In the genomic region with DNA sequence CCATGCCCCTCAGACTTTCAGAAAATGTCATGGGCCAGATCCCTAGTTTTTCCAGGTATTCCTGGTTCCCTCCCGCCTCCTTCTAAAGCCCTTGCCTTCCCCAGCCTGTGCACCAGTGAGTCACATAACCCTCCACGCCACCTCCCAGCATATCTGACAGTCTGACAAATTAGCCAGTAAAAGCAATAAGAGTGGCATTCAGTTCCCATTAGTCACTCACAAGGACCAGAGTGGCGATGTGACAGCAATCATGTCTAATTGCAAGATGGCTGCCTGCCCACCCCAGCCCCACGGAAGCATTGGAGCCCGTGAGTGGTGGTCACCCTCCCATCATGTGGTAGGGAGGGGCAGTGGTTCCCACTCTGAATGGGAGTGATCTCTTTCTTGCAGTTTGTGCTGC, we compare ENCODE assay signal across 25 mouse cellular contexts. TPM values are rescaled to one million over a fixed set of nuclear protein-coding genes. Genes with fewer than 3 reads are reported as not detected.
DNase-seq lines count a peak whose midpoint lies in the region; ATAC-seq lines count a peak whose summit lies in the region.
"Had no signal": no experiment of that assay in that cellular context is flagged by ENCODE, and none has a peak within 500 bp of the region (broad histone marks: within the 10 kb centered on the region; RNA-seq: fewer than 3 reads in every experiment).

No protein-coding gene starts in this region.

- 50% methylated on average over 5 of the region's 5 CpGs for whole genome bisulfite sequencing in hindbrain, embryonic 14.5 days
- 52% methylated on average over 5 of the region's 5 CpGs for WGBS in hindbrain, embryonic 12.5 days
- WGBS in stomach, embryonic 16.5 days: 39% methylated on average over 5 of the region's 5 CpGs

- no peak overlapping the region for H3K4me3 ChIP-seq in hindbrain, embryonic 14.5 days (replicated peaks; ENCODE audit: low read length)
- H3K4me3 ChIP-seq in hindbrain, embryonic 12.5 days: no peak overlapping the region
- H3K4me3 ChIP-seq in stomach, embryonic 16.5 days (replicated peaks; ENCODE audit: low read length): no peak overlapping the region
- H3K4me3 ChIP-seq: embryonic facial prominence, embryonic 10.5 days; heart, adult 2 months; layer of hippocampus, adult 2 months; limb, embryonic 13.5 days had no signal

- peak overlapping the region; percentile 39; the same call in 1 of the 2 replicates for H3K27ac ChIP-seq in hindbrain, embryonic 14.5 days
- no peak overlapping the region for H3K27ac ChIP-seq in hindbrain, embryonic 12.5 days
- no peak overlapping the region for H3K27ac ChIP-seq in stomach, embryonic 16.5 days (ENCODE audit: low read length)
- H3K27ac ChIP-seq: embryonic facial prominence, embryonic 10.5 days; heart, adult 2 months; layer of hippocampus, adult 2 months; limb, embryonic 13.5 days; liver, embryonic 14.5 days had no signal

- peak; percentile 64 for DNase-seq in adrenal gland, adult 2 months
- no peak for DNase-seq in adrenal gland, postnatal 10 days
- DNase-seq in hindbrain, embryonic 14.5 days (ENCODE audit: low spot score): no peak
- peak; percentile 30 for DNase-seq in brain, adult 2 months (ENCODE audit: low read depth, low spot score)
- no peak for DNase-seq in lung, postnatal 36 days
- no peak for DNase-seq in thymus, postnatal 10 days (ENCODE audit: low spot score in 2 of 2)
- DNase-seq: cerebellum, adult 9-10 months; heart, postnatal 36 days; kidney, adult 2 months; kidney, postnatal 14 days; layer of hippocampus, postnatal 36 days; midbrain, embryonic 14.5 days; thymus, postnatal 4 days had no signal

- ATAC-seq in hindbrain, embryonic 14.5 days (ENCODE audit: low FRiP score): no peak
- no peak for ATAC-seq in hindbrain, embryonic 12.5 days (ENCODE audit: low FRiP score)
- 0 out of 2 replicates have a peak, but pooled peaks have one; percentile 38 for ATAC-seq in stomach, embryonic 16.5 days (ENCODE audit: insufficient read depth, low FRiP score)
- ATAC-seq: inflammation-experienced regulatory T-cells, adult 6 months had no signal

- H3K27me3 ChIP-seq in hindbrain, embryonic 14.5 days (ENCODE audit: control insufficient read depth, insufficient read depth, low read length): no peaks in the 10 kb centered on the region
- no peaks in the 10 kb centered on the region; the same call in 1 of the 2 replicates for H3K27me3 ChIP-seq in hindbrain, embryonic 12.5 days
- no peaks in the 10 kb centered on the region for H3K27me3 ChIP-seq in stomach, embryonic 16.5 days (ENCODE audit: control insufficient read depth, insufficient read depth, low read length)
- H3K27me3 ChIP-seq: limb, embryonic 13.5 days had no signal

- H3K36me3 ChIP-seq in hindbrain, embryonic 14.5 days (replicated peaks; ENCODE audit: control insufficient read depth, insufficient read depth): no peaks in the 10 kb centered on the region
- no peaks in the 10 kb centered on the region for H3K36me3 ChIP-seq in hindbrain, embryonic 12.5 days
- no peaks in the 10 kb centered on the region for H3K36me3 ChIP-seq in stomach, embryonic 16.5 days (ENCODE audit: control insufficient read depth, insufficient read depth, low read length)
- H3K36me3 ChIP-seq: embryonic facial prominence, embryonic 10.5 days; limb, embryonic 13.5 days had no signal

- H3K9ac ChIP-seq in hindbrain, embryonic 14.5 days: no peak overlapping the region
- no peak overlapping the region for H3K9ac ChIP-seq in hindbrain, embryonic 12.5 days
- H3K9ac ChIP-seq in stomach, embryonic 16.5 days (ENCODE audit: low read length): no peak overlapping the region
- H3K9ac ChIP-seq: limb, embryonic 13.5 days; liver, embryonic 14.5 days had no signal

- no peaks in the 10 kb centered on the region for H3K9me3 ChIP-seq in hindbrain, embryonic 14.5 days (ENCODE audit: control insufficient read depth, low read length)
- no peaks in the 10 kb centered on the region for H3K9me3 ChIP-seq in hindbrain, embryonic 12.5 days (replicated peaks)
- no peaks in the 10 kb centered on the region for H3K9me3 ChIP-seq in stomach, embryonic 16.5 days (replicated peaks; ENCODE audit: control insufficient read depth, low read length)
- H3K9me3 ChIP-seq: embryonic facial prominence, embryonic 10.5 days; limb, embryonic 13.5 days had no signal

- no peak overlapping the region for H3K4me2 ChIP-seq in hindbrain, embryonic 14.5 days (replicated peaks)
- H3K4me2 ChIP-seq in hindbrain, embryonic 12.5 days (replicated peaks): no peak overlapping the region
- H3K4me2 ChIP-seq in stomach, embryonic 16.5 days (ENCODE audit: low read depth, low read length): no peak overlapping the region
- H3K4me2 ChIP-seq: limb, embryonic 13.5 days had no signal

- peaks cover 39% of the 10 kb centered on the region for H3K4me1 ChIP-seq in hindbrain, embryonic 14.5 days (replicated peaks; ENCODE audit: control insufficient read depth, insufficient read depth, low read length)
- H3K4me1 ChIP-seq in hindbrain, embryonic 12.5 days: peaks cover 39% of the 10 kb centered on the region
- 0 out of 2 replicates have a peak, but pooled peaks cover 11% of the 10 kb centered on the region for H3K4me1 ChIP-seq in stomach, embryonic 16.5 days (ENCODE audit: control insufficient read depth, insufficient read depth, low read length)

RNA-seq across cellular contexts. Expression of gene Th, which starts 25.3 kb away (rescaled TPM):
- total RNA-seq in adrenal gland, adult 2 months (2021): 1,000 to 10,000 TPM in 1 of 2 experiments, 100 to 1,000 TPM in 1; 531 to 1,365 TPM
- 447 and 488 TPM in 2 replicates for polyA plus RNA-seq in adrenal gland, adult 2 months (2012; rRNA removed)
- 100 to 1,000 TPM; 403 to 460 TPM for total RNA-seq in adrenal gland, postnatal 10 days (2021)
- polyA plus RNA-seq in hindbrain, embryonic 14.5 days (2014; fragmentation: Nextera tagmentation; extraction: Ambion mirVana): 4.7 and 7.6 TPM in 2 replicates
- polyA plus RNA-seq in hindbrain, embryonic 12.5 days (2016; fragmentation: Nextera tagmentation; extraction: Ambion mirVana): 14.9 and 15.1 TPM in 2 replicates
- 3.0 and 4.0 TPM in 2 replicates for polyA plus RNA-seq in stomach, embryonic 16.5 days (2015; fragmentation: Nextera tagmentation; extraction: Ambion mirVana)
- total RNA-seq: CH12.LX; common myeloid progenitor, adult 5-6 weeks; heart, adult 2 months; heart, postnatal 36 days; megakaryocyte, adult 5-6 weeks; MEL had no signal
- polyA plus RNA-seq: inflammation-experienced regulatory T-cells, adult 6 months had no signal

Comparison
In these comparisons a context has a peak if more than half of its experiments do, and no peak if none do; other contexts are left out.
1. DNase-seq: peak in adrenal gland, adult 2 months (single experiment) and brain, adult 2 months (single experiment); none in adrenal gland, postnatal 10 days (single experiment), hindbrain, embryonic 14.5 days (single experiment), lung, postnatal 36 days (single experiment) and thymus, postnatal 10 days (0 of 2).
2. RNA of gene Th, which starts 25.3 kb away (polyA plus RNA-seq): 447 to 488 TPM in adrenal gland, adult 2 months; 14.9 to 15.1 TPM in hindbrain, embryonic 12.5 days, 4.7 to 7.6 TPM in hindbrain, embryonic 14.5 days and 3.0 to 4.0 TPM in stomach, embryonic 16.5 days; every median in the first group is over 10 times any median in the second.